Mouse (Mus musculus) liver, embryonic 11.5 days (tissue): ENCODE data around the gene Gm20695. TPM values are rescaled to one million over a fixed set of nuclear protein-coding genes. Genes with fewer than 3 reads are reported as not detected.

Source experiments
- ATAC-seq: fragments of 200-750 bp; cut with Nextera tagmentation; replicated peaks from 2 replicates; pipeline ENCODE4 v1.8.0; 2017; ENCODE audit warnings: moderate number of reproducible peaks, mild to moderate bottlenecking, moderate TSS enrichment, moderate library complexity; ENCODE audit not compliant: low FRiP score
- DNase-seq: peaks from one replicate; pipeline ENCODE4 v3.0.0-alpha.2; 2017; ENCODE audit warnings: low spot score
- H3K27ac ChIP-seq: fragments of 300-500 bp; sonication (generic); 2 replicates; pipeline ENCODE4 v1.5.1; 2014; ENCODE audit warnings: mild to moderate bottlenecking, low read depth, low read length, control low read depth
- H3K27me3 ChIP-seq: fragments of 300-500 bp; sonication (generic); replicated peaks from 2 replicates; pipeline ENCODE4 v1.6.1; 2014; ENCODE audit warnings: low read length, mixed read lengths; ENCODE audit not compliant: control insufficient read depth, insufficient read depth
- H3K36me3 ChIP-seq: fragments of 300-500 bp; sonication (generic); 2 replicates; pipeline ENCODE4 v1.6.1; 2014; ENCODE audit warnings: mild to moderate bottlenecking, low read length, moderate library complexity, mixed read lengths; ENCODE audit not compliant: control insufficient read depth, insufficient read depth
- H3K4me1 ChIP-seq: fragments of 300-500 bp; sonication (generic); replicated peaks from 2 replicates; pipeline ENCODE4 v1.6.1; 2014; ENCODE audit warnings: low read length, mixed read lengths; ENCODE audit not compliant: control insufficient read depth, insufficient read depth
- H3K4me2 ChIP-seq: fragments of 300-500 bp; sonication (generic); 2 replicates; pipeline ENCODE4 v1.6.1; 2014; ENCODE audit warnings: mild to moderate bottlenecking, control low read depth, moderate library complexity
- H3K4me3 ChIP-seq: fragments of 300-500 bp; sonication (generic); 2 replicates; pipeline ENCODE4 v1.5.1; 2014; ENCODE audit warnings: low read depth, low read length, control low read depth
- H3K9ac ChIP-seq: fragments of 300-500 bp; sonication (generic); 2 replicates; pipeline ENCODE4 v1.6.1; 2014; ENCODE audit warnings: low read depth, low read length, control low read depth
- H3K9me3 ChIP-seq: fragments of 300-500 bp; sonication (generic); 2 replicates; pipeline ENCODE4 v1.6.1; 2016; ENCODE audit warnings: low read length, inconsistent platforms, mixed read lengths; ENCODE audit not compliant: control insufficient read depth
- WGBS: fragments of 180-500 bp; shearing (Covaris S2); extraction: QIAGEN DNeasy Blood & Tissue Kit; methylation state at CpG from one replicate; pipeline ENCODE4 v1.1.7; 2014; 5-methylcytosine and 5-hydroxymethylcytosine counted together
- polyA plus RNA-seq: library from polyadenylated mRNA; unstranded; fragments of >200 nt; fragmentation: Nextera tagmentation; extraction: Ambion mirVana; gene quantifications from 2 replicates; pipeline ENCODE4 v1.2.1, GENCODE M21; 2014

The Gm20695 gene
- polyA plus RNA-seq, 1 experiment from 2014 or later: 0.88 TPM

DNA sequence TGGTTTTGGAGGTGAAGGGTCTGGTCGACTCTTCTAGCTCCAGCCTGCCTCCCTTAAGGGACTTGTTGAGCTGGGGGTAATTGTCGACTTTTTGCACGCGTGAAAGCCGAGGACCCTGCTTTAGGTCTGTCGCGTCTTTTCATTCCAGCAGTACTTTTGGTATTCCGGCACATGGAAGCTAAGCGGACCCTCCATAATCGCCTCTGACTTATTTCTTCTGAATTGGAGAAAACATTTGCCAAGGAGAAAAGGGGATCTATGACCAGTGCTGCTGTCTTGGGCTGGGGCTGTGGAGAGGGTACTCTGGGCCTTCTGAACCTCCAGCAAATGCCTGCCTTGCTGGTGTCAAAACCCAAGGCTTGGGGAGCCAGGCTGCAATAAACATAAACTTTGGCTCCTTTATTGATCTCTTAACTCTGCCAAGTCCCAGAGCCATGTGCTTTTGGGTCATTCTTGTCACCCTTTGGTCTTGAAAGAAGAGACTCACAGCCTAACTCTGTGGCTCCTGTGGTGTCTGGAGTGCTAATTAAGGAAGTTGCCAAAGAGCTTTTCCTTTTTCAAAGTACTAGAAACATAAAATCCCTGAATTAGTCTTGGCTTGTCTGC lies 720 bp downstream of the Gm20695 start:
- peak overlapping the region; percentile 87 for H3K27ac ChIP-seq
- H3K4me1 ChIP-seq: peaks cover 15% of the 10 kb centered on the region
- DNase-seq (no peak), ATAC-seq (peak; percentile 6; the same call in 1 of the 2 replicates)
- 5% methylated on average over 10 of the region's 10 CpGs for WGBS
- H3K9me3 ChIP-seq: no peaks in the 10 kb centered on the region
- peak overlapping the region; percentile 91 for H3K4me2 ChIP-seq
- no peaks in the 10 kb centered on the region; the same call in 1 of the 2 replicates for H3K36me3 ChIP-seq
- H3K4me3 ChIP-seq: peak overlapping the region; percentile 96
- no peaks in the 10 kb centered on the region for H3K27me3 ChIP-seq
- H3K9ac ChIP-seq: peak overlapping the region; percentile 89

DNA sequence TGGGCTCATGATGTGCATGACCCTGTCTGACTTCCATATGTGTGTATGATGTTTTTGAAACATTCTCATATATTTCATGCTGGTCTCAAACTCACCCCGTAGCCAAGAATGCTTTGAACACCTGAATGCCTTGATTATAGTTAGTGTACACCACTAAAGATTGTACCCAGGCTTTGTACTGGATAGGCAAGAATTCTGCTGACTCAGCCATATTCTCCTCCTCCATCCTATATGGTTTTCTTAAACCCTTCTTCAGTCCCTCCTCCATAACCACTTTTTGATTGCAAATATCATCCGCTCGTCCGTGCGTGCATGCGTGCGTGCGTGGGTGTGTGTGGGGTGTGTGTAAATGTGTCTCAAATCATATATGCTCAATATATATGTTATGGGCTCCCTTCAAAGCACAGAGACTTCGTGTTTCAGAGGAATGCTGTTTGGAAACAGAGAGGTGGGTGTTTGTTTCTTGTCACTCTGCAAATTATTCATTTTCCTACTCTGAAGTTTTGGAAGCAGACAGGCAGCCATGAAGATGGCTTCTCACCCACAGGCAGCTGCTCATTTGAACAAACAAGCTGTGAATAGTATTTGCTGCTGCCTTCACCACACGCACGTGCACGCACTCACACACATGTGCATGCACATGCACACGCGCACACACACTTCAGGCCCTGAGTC lies 7.3 kb downstream of the Gm20695 start:
- 94% methylated on average over 14 of the region's 14 CpGs for WGBS
- no peaks in the 10 kb centered on the region for H3K27me3 ChIP-seq
- peaks cover 4% of the 10 kb centered on the region for H3K36me3 ChIP-seq
- DNase-seq: no peak
- H3K27ac ChIP-seq: no peak overlapping the region
- ATAC-seq: no peak
- no peaks in the 10 kb centered on the region for H3K9me3 ChIP-seq
- no peak overlapping the region for H3K4me2 ChIP-seq
- no peak overlapping the region for H3K4me3 ChIP-seq
- H3K9ac ChIP-seq: no peak overlapping the region
- peaks cover 14% of the 10 kb centered on the region for H3K4me1 ChIP-seq

DNA sequence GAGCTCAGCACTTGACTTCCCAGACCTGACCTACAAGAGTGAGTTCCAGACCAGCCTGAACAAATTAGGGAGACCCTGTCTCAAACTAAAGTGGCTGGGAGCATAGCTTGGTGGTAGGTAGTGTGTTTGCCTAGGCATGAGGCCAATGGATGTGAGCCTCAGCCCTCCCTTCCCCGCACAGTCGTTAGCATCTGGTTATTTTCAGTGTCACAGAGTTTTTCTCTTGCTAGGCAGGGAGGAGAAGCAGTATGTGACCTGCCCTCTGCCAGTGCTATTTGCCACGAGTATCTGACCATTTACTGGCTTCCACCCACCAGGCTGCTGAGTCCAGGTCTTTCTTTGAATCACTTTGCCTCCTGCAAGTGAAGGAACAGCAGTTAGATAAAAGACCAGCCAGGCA lies 9.3 kb downstream of the Gm20695 start:
- Histone ChIP-seq H3K36me3 (peaks cover 11% of the 10 kb centered on the region), H3K9me3 (no peaks in the 10 kb centered on the region), H3K27ac (no peak overlapping the region), H3K4me3 (no peak overlapping the region), H3K27me3 (no peaks in the 10 kb centered on the region), H3K4me2 (no peak overlapping the region), H3K9ac (no peak overlapping the region), H3K4me1 (peaks cover 11% of the 10 kb centered on the region)
- no peak for ATAC-seq
- WGBS: 55% methylated on average over 3 of the region's 3 CpGs
- no peak for DNase-seq

DNA sequence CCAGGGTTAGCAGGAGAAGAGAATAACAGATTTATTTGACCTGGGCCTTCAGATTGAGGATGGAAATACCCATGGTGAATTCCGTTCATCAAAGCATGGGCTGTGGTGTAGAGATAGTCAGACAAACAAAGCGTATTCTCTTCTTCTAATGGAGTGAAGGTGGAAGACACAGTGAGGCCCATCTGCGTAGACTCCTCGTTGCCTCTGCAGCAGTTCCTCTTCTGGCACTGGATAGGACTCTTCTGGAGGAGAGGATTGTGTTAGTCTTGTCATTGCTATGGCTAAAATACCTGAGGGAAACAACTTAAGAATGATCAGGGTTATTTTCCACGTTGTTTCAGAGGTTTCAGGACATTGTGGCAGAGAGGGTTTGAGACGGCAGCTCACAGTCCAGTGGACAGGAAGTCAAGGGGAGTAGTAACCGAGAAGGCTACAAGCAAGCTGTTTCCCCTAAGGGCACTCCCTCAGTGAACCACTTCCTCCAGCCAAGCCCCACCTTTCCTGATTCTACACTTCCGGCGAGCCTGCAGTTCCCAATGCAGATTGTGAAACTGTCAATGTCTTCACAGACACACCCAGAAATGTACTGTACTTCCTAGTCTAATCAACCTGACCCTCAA lies 10.8 kb downstream of the Gm20695 start:
- Histone ChIP-seq H3K4me1 (peaks cover 11% of the 10 kb centered on the region), H3K27me3 (no peaks in the 10 kb centered on the region), H3K4me3 (no peak overlapping the region; the same call in 1 of the 2 replicates), H3K9me3 (no peaks in the 10 kb centered on the region), H3K4me2 (peak overlapping the region; percentile 46), H3K9ac (no peak overlapping the region), H3K36me3 (peaks cover 16% of the 10 kb centered on the region), H3K27ac (peak overlapping the region; percentile 67)
- DNase-seq (no peak), ATAC-seq (peak; percentile 62; the same call in 1 of the 2 replicates)
- 45% methylated on average over 9 of the region's 9 CpGs for WGBS

DNA sequence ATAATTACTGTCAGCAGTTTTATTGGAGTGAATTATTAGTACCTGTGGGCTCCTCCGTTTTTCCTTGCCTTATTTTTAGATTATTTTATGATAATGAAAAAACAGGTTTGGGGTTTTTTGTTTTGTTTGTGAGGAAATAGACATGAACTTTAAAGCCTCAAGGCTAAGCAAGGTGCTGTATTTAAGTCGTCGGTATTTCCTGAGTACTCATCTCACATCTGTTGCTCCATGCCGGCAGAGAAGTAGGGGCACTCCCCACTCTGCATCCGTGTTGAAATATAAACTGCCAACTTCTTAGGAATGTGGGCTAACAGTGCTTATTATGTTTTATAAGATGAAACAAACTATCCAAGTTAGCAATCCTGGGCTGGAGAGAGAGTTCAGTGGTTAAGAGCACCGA lies 11.6 kb downstream of the Gm20695 start:
- H3K27me3 ChIP-seq: no peaks in the 10 kb centered on the region

DNA sequence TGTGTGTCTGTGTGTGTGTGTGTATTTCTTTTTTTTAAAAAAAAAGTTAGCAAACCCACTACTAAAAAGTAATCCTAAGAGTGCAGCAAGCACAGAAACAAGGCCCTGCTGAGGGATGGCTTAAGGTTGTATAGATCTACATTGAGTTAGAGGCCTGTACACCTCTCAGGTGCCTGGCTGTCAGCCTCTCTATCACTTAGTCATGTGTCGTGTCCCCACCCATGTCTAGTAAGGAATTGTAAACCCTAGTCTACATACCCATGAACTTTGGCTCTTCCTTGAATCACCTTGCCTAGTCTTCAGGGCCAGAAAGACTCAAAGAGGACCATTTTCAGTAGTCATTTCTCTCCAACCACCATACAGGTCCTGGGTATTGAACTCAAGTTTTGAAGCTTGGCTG lies 12.1 kb downstream of the Gm20695 start:
- ATAC-seq (no peak), DNase-seq (no peak)
- Histone ChIP-seq H3K4me1 (peaks cover 11% of the 10 kb centered on the region), H3K27ac (no peak overlapping the region), H3K27me3 (no peaks in the 10 kb centered on the region), H3K9me3 (no peaks in the 10 kb centered on the region), H3K4me2 (no peak overlapping the region), H3K9ac (no peak overlapping the region), H3K4me3 (no peak overlapping the region), H3K36me3 (peaks cover 24% of the 10 kb centered on the region)
- 88% methylated on average over 1 of the region's 1 CpGs for WGBS

More for the DNA sequence above, 11.6 kb downstream of the Gm20695 start:
- ATAC-seq (no peak), DNase-seq (no peak)
- no peak overlapping the region for H3K27ac ChIP-seq
- 82% methylated on average over 6 of the region's 6 CpGs for WGBS
- peaks cover 11% of the 10 kb centered on the region for H3K4me1 ChIP-seq
- no peak overlapping the region for H3K4me3 ChIP-seq
- no peaks in the 10 kb centered on the region for H3K9me3 ChIP-seq
- no peak overlapping the region for H3K4me2 ChIP-seq
- peaks cover 21% of the 10 kb centered on the region for H3K36me3 ChIP-seq
- H3K9ac ChIP-seq: no peak overlapping the region

DNA sequence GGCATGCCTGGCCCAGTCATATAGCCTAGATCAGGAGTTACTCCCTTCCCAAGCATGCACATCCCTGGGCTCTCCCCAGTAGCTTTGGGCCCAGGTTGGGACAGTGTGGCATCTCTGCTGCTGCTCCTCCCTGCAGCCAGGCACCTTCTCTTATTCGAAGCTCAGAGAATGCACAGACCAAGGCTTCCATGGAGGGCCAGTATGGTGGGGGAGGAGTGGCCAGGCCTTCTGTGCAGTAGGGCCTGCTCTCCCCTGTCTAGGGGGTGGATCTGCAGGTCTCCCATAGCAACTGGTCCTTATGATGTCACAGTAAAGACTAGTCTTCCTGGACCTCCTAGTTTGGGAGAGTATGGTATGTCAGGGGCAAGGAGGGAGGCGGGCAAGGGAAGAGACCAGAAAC lies 23.0 kb downstream of the Gm20695 start:
- Histone ChIP-seq H3K9me3 (no peaks in the 10 kb centered on the region), H3K4me1 (0 out of 2 replicates have a peak, but pooled peaks cover 2% of the 10 kb centered on the region), H3K4me2 (peak overlapping the region; percentile 68; the same call in 1 of the 2 replicates), H3K27me3 (no peaks in the 10 kb centered on the region), H3K9ac (no peak overlapping the region), H3K36me3 (peaks cover 5% of the 10 kb centered on the region; the same call in 1 of the 2 replicates), H3K27ac (no peak overlapping the region), H3K4me3 (no peak overlapping the region)
- DNase-seq (no peak), ATAC-seq (no peak)
- WGBS: 79% methylated on average over 2 of the region's 2 CpGs

DNA sequence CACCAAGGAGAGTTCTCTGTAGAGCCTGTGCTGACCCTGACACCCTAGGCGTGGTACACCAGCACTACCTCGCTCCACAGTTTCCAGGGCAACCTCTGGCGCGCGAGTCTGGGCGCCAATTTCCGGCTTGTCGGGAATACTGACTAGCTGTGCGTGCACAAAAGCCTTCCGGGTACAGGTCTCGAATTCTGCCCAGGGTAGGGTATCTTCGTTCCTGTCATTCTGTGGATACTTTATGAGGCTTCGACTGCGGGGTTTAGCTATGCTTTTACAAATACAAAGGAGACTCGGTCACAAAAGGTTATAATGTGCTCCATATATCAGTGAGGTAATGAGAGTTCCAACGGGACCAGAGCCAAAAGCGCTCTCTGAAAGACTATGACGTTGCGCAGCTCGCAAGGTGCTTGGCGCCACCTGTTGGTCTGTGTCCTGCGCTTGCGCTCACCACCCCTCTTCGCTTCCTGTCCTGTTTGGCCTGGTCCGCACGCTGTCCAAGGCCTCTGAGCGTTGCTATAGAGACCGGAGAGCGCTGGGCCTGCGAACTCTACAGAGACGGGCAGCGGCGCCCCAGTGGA lies 24.2 kb downstream of the Gm20695 start, which contains the start of the genes 1700037C18Rik and Cluap1:
TSS of gene 1700037C18Rik (minus strand) at position 153 of the 575 bp plus-strand sequence.
TSS of gene Cluap1 (plus strand) at position 265 of the 575 bp plus-strand sequence.
- peaks cover 11% of the 10 kb centered on the region for H3K36me3 ChIP-seq
- no peaks in the 10 kb centered on the region for H3K27me3 ChIP-seq
- ATAC-seq (peak; percentile 96), DNase-seq (peak; percentile 88)
- peak within 1 kb of the TSS; percentile 80 for H3K9ac ChIP-seq
- H3K27ac ChIP-seq: peak within 1 kb of the TSS; percentile 35; the same call in 1 of the 2 replicates
- WGBS: under 1% methylated on average over 33 of the region's 33 CpGs
- peak within 1 kb of the TSS; percentile 66 for H3K4me3 ChIP-seq
- H3K4me1 ChIP-seq: 0 out of 2 replicates have a peak, but pooled peaks cover 2% of the 10 kb centered on the region
- H3K9me3 ChIP-seq: no peaks in the 10 kb centered on the region
- peak within 1 kb of the TSS; percentile 68 for H3K4me2 ChIP-seq
